Mouse (Mus musculus) heart, postnatal 0 days (tissue): Measurements from ENCODE around the gene Rasgef1b. TPM values are rescaled to one million over a fixed set of nuclear protein-coding genes. Genes with fewer than 3 reads are reported as not detected.

Source experiments
- ATAC-seq: fragments of 200-750 bp; cut with Nextera tagmentation; 2 replicates; pipeline ENCODE4 v1.8.0; 2017; ENCODE audit warnings: low read depth, moderate number of reproducible peaks, moderate library complexity; ENCODE audit not compliant: insufficient read depth
- DNase-seq: peaks from one replicate; pipeline ENCODE4 v3.0.0-alpha.2; 2016; ENCODE audit warnings: low spot score
- H3K27ac ChIP-seq: fragments of 300-500 bp; sonication (generic); 2 replicates; pipeline ENCODE4 v1.5.1; 2014; ENCODE audit warnings: low read depth, mild to moderate bottlenecking
- H3K27me3 ChIP-seq: fragments of 300-500 bp; sonication (generic); 2 replicates; pipeline ENCODE4 v1.6.1; 2014; ENCODE audit warnings: low read length, mixed read lengths; ENCODE audit not compliant: control insufficient read depth, insufficient read depth
- H3K36me3 ChIP-seq: fragments of 300-500 bp; sonication (generic); replicated peaks from 2 replicates; pipeline ENCODE4 v1.6.1; 2014; ENCODE audit warnings: low read length, mixed read lengths; ENCODE audit not compliant: control insufficient read depth, insufficient read depth
- H3K4me1 ChIP-seq: fragments of 300-500 bp; sonication (generic); 2 replicates; pipeline ENCODE4 v1.6.1; 2014; ENCODE audit warnings: antibody characterized with exemption; ENCODE audit not compliant: control insufficient read depth, insufficient read depth
- H3K4me2 ChIP-seq: fragments of 300-500 bp; sonication (generic); 2 replicates; pipeline ENCODE4 v1.6.1; 2014; ENCODE audit warnings: low read depth, mild to moderate bottlenecking, low read length, moderate library complexity
- H3K4me3 ChIP-seq: fragments of 300-500 bp; sonication (generic); 2 replicates; pipeline ENCODE4 v1.5.1; 2014; ENCODE audit warnings: low read depth, low read length
- H3K9ac ChIP-seq: fragments of 300-500 bp; sonication (generic); replicated peaks from 2 replicates; pipeline ENCODE4 v1.6.1; 2014; ENCODE audit warnings: low read depth, low read length, mixed read lengths
- H3K9me3 ChIP-seq: fragments of 300-500 bp; sonication (generic); replicated peaks from 2 replicates; pipeline ENCODE4 v1.6.1; 2016; ENCODE audit warnings: low read length; ENCODE audit not compliant: control insufficient read depth
- CTCF ChIP-seq: IDR thresholded peaks from 2 replicates; pipeline ENCODE4 v1.5.1; 2016; ENCODE audit warnings: antibody characterized with exemption, control low read depth, low read depth
- EP300 ChIP-seq: IDR thresholded peaks from 2 replicates; pipeline ENCODE4 v1.6.1; 2016; ENCODE audit warnings: antibody characterized with exemption, low read depth
- WGBS: fragments of 180-500 bp; shearing (Covaris S2); extraction: QIAGEN DNeasy Blood & Tissue Kit; methylation state at CpG from one replicate; pipeline ENCODE4 v1.1.7; 2014; 5-methylcytosine and 5-hydroxymethylcytosine counted together
- polyA plus RNA-seq: library from polyadenylated mRNA; unstranded; fragments of >200 nt; fragmentation: Nextera tagmentation; extraction: Ambion mirVana; gene quantifications from 2 replicates; pipeline ENCODE4 v1.2.1, GENCODE M21; 2015
- total RNA-seq: library from RNA; depleted of rRNA; stranded (reverse); fragments of >200 nt; gene quantifications from 2 replicates; pipeline ENCODE4 v1.2.3, GENCODE M21; 2014; ENCODE audit warnings: low replicate concordance

Rasgef1b gene
- total and polyA plus RNA-seq, 2 experiments from 2014 or later, result 19.0 to 29.8 TPM

- H3K4me2 ChIP-seq, result no peak overlapping the region
- no peak for TF ChIP-seq CTCF
- no peak for TF ChIP-seq EP300
- no peak for DNase-seq
- H3K9me3 ChIP-seq, result no peaks in the 10 kb centered on the region
- no peaks in the 10 kb centered on the region for H3K27me3 ChIP-seq
- H3K4me1 ChIP-seq, result 0 out of 2 replicates have a peak, but pooled peaks cover 3% of the 10 kb centered on the region
- 86% methylated on average over 2 of the region's 2 CpGs for WGBS
- no peak overlapping the region for H3K4me3 ChIP-seq
- no peaks in the 10 kb centered on the region for H3K36me3 ChIP-seq
- ATAC-seq, result no peak
- no peak overlapping the region for H3K27ac ChIP-seq
- H3K9ac ChIP-seq, result no peak overlapping the region
Measured at GRCm38 (mm10) chr5:99722310-99722709, 6.6 kb downstream of the Rasgef1b start.

GRCm38 (mm10) chr5:99720554-99720953, 8.3 kb downstream of the Rasgef1b start:
- H3K36me3 ChIP-seq, result no peaks in the 10 kb centered on the region
- H3K4me2 ChIP-seq, result no peak overlapping the region
- DNase-seq (no peak), ATAC-seq (no peak)
- 60% methylated on average over 2 of the region's 2 CpGs for WGBS
- TF ChIP-seq CTCF (no peak), EP300 (no peak)
- H3K4me1 ChIP-seq, result 0 out of 2 replicates have a peak, but pooled peaks cover 5% of the 10 kb centered on the region
- H3K9me3 ChIP-seq, result no peaks in the 10 kb centered on the region
- H3K27me3 ChIP-seq, result no peaks in the 10 kb centered on the region
- no peak overlapping the region for H3K4me3 ChIP-seq
- H3K27ac ChIP-seq, result no peak overlapping the region
- H3K9ac ChIP-seq, result no peak overlapping the region

DNA sequence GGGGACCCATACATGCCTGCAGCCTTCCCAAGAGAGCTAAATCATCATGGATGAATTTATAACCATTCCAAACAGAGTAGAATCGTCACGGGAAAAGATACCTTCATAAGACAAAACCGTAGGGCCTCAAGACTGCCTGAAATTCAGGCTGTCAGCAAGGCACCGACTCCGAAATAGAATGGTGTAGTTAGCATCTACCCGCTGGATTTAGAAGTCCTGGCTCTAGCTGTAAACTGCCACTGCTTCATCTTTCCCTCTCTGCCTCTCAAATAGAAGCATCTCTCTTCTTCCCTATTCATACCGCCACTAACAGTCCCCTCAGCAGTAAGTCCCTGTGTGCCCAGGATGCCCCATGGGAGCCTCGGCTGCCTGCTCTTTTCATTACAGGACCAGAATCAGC, 10.9 kb downstream of the Rasgef1b start:
- TF ChIP-seq EP300 (no peak), CTCF (no peak)
- WGBS, result 73% methylated on average over 8 of the region's 8 CpGs
- no peaks in the 10 kb centered on the region for H3K9me3 ChIP-seq
- ATAC-seq (no peak), DNase-seq (no peak)
- no peak overlapping the region for H3K4me3 ChIP-seq
- H3K36me3 ChIP-seq, result no peaks in the 10 kb centered on the region
- no peak overlapping the region for H3K27ac ChIP-seq
- 0 out of 2 replicates have a peak, but pooled peaks cover 8% of the 10 kb centered on the region for H3K4me1 ChIP-seq
- H3K27me3 ChIP-seq, result no peaks in the 10 kb centered on the region
- no peak overlapping the region for H3K9ac ChIP-seq
- no peak overlapping the region for H3K4me2 ChIP-seq

DNA sequence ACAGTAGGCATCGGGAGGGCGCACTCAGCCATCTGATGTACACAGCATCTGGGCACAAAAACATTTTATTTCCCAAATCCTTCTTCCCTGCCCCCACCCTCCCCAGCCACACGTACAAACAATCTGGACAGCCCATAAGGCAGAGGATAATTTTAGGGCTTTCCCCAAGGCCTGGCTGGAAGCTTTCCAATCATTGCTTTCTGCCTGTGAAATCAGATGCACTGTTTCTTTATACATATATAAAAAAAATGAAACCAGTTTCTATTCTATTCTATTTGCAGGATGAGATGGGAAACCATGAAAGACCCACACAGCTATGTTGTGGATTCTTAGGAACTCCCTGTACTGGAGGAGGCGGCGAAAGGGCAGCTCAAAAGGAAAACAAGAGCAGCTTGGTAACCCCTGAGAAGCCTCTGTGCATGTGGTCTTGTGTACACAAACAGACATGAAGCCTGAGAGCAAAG, 13.6 kb downstream of the Rasgef1b start:
- H3K36me3 ChIP-seq, result no peaks in the 10 kb centered on the region
- H3K9ac ChIP-seq, result 0 out of 2 replicates have a peak overlapping the region, but pooled peaks have one; percentile 20
- no peak overlapping the region for H3K4me2 ChIP-seq
- H3K4me1 ChIP-seq, result 0 out of 2 replicates have a peak, but pooled peaks cover 8% of the 10 kb centered on the region
- no peak overlapping the region for H3K27ac ChIP-seq
- ATAC-seq (no peak), DNase-seq (no peak)
- no peak for TF ChIP-seq CTCF
- TF ChIP-seq EP300, result no peak
- no peak overlapping the region for H3K4me3 ChIP-seq
- 55% methylated on average over 5 of the region's 5 CpGs for WGBS
- H3K9me3 ChIP-seq, result no peaks in the 10 kb centered on the region
- H3K27me3 ChIP-seq, result no peaks in the 10 kb centered on the region

DNA sequence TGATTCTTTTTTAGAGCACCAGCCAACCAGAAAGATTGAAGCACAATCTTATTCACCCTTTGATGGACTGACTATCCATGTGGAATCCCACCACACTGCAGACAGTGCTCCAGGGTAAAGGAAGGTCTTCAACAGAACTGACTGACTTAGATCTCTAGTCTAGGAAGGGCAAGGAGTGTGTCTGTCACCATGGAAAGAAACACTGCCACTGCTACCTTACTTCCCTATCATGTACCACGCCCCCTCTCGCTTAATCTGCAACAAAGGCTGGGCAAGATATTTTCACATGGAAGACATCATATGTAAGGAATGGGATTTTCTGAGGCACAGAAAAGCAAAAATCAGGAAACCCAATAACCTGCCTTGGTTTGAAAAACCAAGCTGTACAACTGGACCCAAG, 16.9 kb downstream of the Rasgef1b start:
- Histone ChIP-seq H3K9me3 (no peaks in the 10 kb centered on the region), H3K9ac (no peak overlapping the region), H3K27me3 (no peaks in the 10 kb centered on the region), H3K27ac (no peak overlapping the region), H3K36me3 (no peaks in the 10 kb centered on the region), H3K4me1 (0 out of 2 replicates have a peak, but pooled peaks cover 8% of the 10 kb centered on the region), H3K4me3 (no peak overlapping the region), H3K4me2 (no peak overlapping the region)
- no peak for DNase-seq
- WGBS, result 85% methylated on average over 2 of the region's 2 CpGs
- ATAC-seq, result no peak
- no peak for TF ChIP-seq CTCF
- no peak for TF ChIP-seq EP300

DNA sequence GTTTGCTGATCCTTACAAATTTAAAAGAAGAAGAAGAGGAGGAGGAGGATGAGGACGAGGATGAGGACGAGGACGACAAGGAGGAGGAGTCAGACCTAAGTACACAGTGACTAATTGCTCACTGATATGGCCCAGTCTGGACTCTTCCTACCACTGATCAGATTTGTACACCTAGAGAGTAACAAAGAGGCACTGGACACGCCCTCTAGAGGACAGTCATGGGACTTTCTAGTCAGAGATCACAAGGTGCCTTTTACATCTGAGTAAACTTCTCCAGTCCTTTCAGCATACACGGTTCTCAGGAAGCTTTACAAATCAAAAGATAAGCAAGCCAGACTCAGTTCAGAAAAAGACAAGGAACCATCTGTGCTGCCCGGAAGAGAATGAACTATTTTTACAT, 20.2 kb downstream of the Rasgef1b start:
- WGBS, result 35% methylated on average over 6 of the region's 6 CpGs
- DNase-seq (no peak), ATAC-seq (no peak)
- Histone ChIP-seq H3K4me1 (no peaks in the 10 kb centered on the region), H3K27me3 (no peaks in the 10 kb centered on the region), H3K4me3 (no peak overlapping the region), H3K36me3 (no peaks in the 10 kb centered on the region), H3K4me2 (no peak overlapping the region), H3K27ac (no peak overlapping the region), H3K9ac (no peak overlapping the region), H3K9me3 (no peaks in the 10 kb centered on the region)
- TF ChIP-seq CTCF, result peak; percentile 29; the same call in 1 of the 2 replicates
- TF ChIP-seq EP300, result no peak
